Mouse (Mus musculus): ENCODE results near the gene Banp.
A peak's percentile ranks its signal among the peaks of the same experiment; 100 is the strongest.

The Banp gene

DNA sequence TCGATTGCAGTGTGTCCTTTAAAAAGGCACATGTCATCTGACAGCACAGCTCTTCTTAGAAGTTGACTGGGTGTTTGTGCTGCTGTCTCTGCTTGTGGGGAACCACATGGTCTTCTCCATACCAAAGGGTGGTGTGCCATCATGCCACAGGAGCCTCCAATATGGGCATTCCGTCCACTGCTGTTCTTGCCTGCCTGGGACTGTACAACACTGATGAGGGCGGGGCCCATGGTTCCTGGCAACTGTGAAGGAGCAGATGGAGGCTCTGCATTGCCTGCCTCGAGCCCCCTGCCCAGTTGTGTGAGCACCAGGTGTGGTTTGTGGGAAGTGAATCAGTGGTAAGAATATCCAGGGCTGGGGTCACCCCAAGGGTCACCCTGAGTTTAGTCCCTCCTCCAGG lies 73.2 kb downstream of the Banp start:
- DNase-seq: no peak

DNA sequence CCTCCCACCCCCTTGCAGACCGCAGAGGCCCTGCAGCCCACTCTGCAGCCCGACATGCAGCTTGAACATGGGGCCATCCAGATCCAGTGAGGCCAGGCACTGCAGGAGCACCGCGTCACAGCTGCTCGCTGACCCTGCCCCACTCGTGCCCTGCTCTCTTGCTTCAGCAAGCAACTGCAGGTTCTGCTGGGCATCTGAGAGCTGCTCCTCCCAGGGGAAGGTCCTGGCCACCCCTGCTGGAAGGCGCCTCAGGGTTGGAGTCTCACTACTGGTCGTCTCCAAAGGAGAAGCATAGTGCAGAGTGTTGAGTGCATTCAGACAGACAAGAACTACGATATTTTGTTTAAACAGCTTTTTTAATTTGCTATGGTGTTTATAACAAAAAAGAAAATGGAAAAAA lies 76.0 kb downstream of the Banp start:
- DNase-seq: no peak

DNA sequence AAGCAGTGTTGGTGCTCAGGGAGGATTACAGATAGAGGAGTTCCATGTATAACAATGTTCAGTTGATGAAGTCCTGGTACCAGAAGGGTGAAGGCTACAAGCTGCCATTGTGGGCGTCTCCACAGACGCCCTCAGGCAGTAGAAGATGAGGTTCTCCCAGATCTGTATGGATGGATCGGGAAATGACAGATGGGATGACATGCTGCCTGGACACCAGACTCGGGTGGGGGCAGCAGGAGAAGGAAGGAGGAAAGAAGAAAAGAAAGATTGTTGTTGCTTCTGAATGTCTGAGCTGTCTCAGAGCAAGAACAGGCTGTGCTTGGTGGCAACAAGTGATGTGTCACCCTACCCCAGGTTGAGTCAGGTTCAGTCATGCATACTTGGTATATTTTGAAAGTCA lies 78.6 kb downstream of the Banp start:
- DNase-seq: no peak

DNA sequence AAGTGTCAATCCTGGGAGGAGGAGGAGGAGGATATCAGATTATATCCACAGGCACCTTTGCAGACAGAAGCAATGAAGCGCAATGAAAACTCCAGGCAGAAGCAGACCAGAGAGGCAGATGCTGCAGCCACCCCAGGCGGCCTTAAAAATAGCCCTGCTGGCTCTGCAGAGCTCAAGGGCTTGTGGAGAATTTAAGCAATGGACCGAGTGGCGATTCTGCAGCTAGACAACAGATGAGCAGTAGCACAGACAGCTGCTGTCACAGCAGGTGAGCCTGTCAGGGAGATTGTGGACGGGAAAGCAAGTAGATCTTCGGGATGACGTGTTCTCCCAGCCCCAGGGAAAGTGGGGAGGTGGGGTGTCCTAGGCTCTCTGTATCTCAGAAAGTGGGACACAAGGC lies 81.4 kb downstream of the Banp start:
- DNase-seq: peak; percentile 46 to 48

DNA sequence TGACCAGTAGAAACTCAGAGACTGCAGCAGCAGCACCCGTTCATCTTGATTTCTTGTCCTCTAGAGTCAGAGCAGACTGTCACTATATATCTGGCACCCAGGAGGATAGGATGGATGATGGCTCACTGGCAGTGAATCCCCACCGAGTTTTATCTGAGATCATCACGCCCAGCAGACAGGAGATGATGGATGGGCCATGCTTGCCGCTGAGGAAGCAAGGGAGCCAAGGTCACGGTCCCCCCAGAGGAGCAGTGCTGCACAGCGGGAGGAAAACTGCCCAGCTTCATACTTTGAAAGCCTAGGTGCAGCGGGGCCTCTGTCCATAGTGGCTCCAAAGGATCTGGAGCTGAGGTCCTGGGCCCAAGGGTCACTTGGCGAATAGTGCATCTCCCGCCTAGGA lies 83.2 kb downstream of the Banp start:
- no peak for DNase-seq

DNA sequence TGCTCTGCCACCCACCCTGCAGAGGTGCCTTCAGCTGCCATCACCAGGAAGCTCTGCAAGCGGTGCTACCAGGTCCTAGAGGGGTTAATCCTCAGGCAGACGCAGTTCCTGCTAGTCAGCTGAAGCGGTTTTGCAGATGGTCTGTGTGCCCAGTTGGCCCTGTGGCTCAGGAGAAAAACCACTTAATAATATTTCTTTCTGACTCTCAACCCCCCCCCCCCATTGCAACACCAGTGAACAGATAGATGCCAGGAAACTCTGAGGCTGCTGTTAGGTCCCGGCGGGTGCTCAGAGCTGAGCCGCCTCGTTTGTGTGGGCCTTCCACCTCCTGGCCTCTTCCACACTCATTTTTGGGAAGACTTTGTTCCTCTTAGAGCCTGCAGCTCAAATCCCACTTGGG lies 86.0 kb downstream of the Banp start:
- DNase-seq: no peak

DNA sequence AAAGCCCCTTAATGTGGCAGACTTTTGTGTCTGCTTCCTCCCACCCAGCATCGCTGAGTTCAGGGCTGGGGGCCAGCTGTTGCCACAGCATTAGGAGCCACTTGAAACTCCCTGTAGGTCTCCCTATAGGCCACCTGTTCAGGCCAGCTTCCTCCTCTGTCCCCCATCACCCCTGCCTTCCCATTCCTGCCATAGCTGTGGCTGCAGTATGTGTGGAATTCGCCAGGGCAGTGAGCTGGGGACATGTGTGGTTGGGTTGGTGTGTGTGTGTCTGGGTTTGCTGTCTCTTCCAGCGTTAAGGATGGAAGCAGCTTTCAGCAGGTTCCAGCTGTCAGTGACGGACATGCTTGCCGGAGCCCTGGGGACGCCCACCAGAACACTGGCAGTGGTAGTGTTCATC lies 86.8 kb downstream of the Banp start:
- no peak for DNase-seq

DNA sequence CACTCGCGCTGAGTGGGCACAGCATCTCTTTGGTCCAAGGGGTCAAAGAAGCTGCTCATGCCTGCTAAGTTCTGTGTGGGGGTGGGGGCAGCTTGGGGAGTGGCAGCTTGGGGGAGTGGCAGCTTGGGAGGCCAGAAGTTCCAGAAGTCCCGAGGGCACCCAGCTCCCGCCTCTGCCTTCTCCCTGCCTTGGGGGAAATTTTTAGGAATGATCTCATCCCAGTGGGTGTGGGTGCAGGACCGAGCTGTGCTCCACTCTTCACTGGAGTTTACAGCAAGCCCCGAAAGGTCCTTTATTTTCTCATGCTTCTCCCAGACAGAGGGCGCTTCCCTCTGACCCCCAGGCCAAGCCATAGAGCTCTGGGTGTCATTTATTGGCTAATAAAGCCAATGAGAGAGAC lies 87.7 kb downstream of the Banp start:
- no peak for DNase-seq

DNA sequence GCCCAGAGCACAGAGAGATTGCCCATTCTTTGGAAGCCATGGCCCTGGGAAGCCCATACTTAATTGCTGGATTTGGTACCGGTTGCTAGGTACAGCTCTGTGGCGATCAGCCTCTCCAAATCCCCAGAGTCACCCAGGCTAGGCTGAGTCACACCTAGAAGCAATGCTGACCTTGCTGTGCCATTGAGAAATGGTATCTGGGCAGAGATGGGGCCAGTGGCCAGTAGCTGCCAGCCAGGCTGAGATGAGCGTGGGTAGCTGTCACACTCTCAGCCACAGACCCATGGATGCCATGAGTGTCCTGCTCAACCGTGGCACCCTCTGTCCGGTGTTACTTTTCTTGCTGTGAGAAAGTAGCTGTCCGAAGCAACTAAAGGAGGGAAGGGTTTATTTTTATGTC lies 88.5 kb downstream of the Banp start:
- DNase-seq: no peak

DNA sequence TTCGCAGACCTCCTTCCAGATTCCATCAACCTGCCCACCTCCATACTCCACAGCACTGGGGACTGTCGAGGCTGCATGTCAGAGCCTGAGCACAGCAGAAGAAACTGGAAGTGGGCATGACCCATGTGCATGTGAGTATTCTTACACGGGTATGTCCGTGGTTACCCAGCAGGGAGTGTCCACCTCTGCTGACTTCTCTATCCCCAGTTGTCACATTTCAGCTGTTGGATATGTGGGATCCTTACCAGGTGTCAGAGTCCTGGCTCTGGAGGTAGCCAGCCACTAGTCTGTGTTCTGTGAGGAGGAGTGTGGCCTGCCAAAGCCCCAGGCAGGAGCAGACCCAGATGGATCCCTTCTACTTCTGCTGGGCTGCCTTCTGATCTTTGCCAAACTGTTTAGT lies 89.9 kb downstream of the Banp start:
- no peak for DNase-seq

DNA sequence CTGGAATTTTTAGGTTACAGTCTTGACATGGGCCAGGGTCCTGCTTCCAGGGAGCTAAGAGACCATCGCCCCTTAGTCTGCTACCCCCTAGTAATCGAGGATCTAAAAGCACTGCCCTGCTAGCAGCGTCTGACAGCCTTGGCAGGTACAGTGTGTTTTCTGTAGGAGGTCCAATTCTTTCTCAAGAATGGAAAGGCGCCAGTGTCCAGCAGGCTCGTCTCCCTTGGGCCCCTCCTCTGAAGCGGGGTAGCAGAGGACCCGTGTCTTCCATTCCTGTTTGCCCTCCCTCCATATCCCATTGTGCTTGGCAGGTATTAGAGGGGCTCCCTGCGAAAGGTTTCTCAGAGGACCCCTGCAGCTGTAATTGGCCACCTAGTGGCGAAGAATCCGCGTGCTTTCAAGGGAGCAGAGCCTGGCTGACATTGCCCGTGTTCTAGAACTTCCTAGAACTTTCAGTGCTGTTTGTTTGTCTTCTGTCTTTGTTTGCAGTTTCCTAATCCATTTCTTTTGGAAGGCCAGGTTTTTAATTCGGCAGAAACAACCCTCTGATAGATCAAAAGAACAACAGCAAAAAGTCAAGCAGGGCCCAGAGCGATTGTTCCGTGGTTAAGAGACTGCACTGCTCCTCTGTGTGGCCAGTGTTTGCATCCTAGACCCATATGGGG lies 97.8 kb downstream of the Banp start:
- no peak for DNase-seq

DNA sequence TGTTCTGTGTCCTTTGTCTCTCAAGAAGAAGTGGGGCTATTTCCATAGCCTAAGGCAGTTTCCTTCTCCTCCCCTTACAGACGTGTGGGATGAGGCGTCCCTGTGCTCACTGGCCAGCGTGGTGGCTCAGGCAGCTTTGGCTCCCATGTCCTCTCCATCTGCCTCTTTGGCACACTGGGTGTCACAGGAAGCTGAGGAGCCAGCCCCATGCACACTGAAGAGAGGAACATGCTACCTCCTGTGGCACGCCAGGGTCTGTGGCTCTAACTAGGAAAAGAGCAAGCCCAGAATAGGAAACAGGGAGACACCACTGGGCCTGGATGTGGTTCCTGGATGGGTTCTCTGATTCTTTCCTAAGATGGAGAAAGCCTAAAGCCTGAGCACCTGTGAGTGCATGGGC lies 99.7 kb downstream of the Banp start:
- DNase-seq: peak; percentile 48 to 57

DNA sequence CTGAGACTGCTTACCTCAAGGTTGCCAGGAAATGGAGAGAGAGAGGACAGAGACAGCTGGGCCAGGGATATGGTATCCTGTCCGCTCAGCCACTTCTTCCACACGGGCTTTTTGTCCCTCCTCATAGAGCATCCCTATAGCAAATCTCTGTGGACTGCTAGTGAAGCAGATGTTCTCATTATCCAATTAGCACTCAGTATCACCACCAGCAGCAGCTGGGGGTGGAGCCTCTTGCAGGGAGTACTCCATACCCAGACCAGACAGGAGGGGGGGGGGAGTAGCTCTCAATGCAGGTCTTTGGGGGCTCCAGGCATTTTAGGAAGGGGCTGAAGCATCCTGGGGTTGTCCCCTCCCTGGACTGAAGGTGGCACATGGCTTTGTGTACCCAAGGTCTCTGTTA lies 100.4 kb downstream of the Banp start:
- no peak for DNase-seq

DNA sequence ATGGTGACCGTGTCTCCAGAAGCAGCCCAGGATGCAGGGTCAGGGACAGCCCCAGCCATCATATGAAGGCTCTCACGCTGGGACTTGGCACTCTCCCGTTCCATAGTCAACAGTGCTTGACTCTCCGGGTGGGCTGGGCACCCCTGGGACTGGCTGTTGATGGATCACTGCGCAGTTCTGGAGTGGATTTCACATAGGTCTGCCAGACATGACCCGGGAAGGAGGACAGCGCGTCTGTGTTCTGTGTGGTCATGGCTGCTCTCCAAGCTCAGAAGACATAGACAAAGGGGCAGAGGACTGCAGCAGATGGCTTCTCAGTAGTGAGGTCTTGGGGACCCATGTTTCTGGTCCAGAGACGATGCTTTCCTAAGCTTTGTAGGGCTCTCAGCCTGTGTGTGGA lies 101.1 kb downstream of the Banp start:
- DNase-seq: peak; percentile 31 to 41

DNA sequence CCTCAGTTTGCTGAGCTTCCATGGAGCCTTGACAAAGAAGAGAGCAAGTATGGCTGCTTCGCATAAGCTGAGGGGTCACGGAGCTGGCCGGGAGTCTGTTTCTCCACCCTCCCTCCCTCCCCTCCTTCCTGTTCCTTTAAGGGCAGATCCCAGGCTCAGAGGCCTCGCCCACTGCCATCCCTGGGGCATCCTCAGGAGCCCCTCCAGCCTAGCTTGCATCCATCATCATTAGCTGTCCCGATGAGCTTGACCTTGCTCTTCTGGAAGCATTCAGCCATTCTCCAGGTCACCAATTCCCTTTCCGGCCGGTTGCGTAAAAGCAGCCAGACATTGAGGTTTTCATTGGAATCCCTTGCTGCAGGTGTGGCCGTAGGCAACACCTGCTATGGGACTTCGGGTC lies 105.8 kb downstream of the Banp start:
- no peak for DNase-seq

DNA sequence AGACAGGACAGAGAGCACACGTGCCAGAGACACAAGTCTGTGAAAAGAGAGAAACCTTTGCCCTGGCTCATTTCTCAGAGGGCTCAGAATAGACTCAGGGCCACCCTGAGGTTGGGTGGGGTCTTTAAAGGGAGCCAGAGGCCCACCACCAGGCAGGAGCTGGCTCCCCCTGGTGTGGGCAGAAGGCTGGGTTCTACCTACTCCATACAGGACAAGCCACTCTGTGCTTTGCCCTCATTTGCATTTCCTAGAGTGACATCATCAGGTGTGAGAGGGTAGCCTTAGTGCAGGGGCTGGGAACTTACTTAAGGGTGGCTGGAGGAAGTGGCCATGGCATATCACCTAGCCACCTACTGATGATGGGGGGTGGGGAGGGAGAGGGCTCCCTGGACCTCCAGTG lies 106.6 kb downstream of the Banp start:
- no peak for DNase-seq

DNA sequence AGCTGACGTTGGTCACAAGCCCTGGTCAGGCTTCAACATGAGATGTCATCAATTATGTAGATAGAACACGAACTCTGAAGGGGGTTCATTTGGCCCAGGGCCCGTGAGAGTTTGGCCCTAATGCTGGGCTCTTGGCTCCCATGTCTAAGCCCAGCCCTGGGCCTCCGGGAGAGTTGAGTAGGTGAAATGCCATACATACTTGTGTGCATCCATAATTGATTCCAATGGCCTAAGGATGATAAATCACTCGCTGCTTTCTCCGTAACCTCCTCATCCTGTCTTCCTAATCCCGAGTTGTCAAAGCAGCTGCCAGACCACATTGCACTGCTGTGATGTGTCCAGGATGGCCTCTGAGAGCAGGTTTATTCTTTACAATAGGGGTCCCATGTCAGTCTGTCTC lies 107.3 kb downstream of the Banp start:
- DNase-seq: no peak

DNA sequence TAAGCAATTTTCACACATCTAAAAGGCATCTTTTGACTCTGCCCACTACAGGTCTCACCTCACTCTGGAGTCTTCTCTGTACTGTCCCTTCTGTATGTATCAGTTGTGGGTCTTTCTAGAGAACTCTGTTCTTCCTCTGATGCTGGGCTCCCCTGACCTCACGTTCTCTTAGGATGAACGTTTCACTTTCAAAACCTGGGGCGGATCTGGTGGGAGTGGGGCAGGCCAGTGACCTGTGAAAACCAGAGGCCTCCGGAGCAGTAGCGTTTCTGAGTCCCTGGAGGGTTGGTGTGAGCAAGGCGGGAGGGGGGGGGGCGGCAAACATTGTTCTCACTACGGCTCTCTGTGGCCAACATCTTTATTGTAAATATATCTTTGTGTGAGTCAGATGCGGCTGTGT lies 109.0 kb downstream of the Banp start:
- DNase-seq: no peak

DNA sequence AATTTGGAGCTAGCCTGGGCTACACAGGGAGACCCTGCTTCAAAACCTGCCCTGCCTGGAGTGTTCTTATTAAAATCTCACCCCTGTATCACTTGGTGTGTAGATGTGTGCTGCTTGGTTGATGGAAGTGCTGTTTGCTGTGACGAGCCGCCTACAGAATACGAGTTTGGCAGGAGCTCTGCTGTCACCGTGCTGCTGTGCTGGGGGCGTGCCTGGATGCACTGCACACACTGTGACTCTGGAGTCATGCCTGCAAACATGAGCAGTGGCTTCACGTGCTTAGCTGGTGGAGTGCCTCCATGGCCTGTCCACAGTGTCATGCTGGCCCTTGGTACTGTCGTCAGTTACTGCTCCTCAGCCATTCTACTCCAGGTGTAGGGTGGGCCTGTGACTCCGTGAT lies 109.4 kb downstream of the Banp start:
- DNase-seq: no peak

DNA sequence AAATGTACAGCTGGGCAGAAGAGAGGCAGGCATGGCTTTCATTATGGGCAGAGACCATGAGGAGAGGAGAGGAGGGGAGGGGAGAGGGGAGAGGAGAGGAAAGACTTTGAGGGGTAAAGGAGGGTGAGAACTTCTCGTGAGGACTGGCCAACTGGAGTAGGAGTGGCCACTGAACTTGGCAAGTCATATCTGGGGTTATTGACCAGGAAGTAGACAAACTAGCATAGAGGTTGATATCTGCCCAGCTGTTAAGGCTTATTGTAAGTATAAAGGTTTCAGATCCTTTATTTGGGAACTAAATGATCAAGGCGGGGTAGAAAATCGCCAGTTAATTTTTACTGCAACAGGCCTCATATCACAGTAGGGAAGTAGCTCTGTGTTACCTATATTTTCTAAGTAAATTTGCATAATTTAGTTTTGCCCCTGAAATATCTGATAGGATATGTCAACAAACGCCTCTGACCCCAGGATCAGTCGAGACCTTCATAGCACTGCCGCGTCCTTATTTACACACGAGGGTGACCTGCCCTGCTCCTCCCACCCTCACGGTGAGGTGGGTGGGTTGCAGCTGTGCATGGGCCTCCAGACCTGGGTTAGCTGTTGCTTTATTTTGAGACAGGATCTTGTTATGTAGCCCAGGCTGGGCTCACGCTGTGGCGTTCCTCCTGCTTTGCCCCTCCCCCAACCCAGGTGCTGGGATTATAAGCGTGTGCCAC lies 113.1 kb downstream of the Banp start:
- no peak for DNase-seq

DNA sequence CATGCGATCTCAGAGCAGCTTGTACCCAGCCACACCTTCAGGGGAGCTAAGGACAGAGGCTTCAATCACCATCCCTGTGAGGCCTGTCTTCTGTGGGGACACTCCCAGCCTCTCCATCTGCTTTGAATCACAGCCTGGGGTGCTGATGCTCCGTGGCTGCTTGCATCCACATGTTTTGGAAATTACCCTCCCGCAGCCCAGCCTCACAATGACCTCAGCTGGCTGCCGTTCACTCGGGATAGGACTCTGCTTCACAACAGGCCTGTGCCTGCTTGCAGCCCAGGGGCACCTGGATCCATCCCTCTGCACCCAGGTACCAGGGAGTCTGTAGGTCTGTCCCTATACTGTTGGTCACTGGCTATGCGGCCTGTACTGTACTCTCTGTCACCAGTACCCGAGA lies 114.8 kb downstream of the Banp start:
- no peak for DNase-seq

DNA sequence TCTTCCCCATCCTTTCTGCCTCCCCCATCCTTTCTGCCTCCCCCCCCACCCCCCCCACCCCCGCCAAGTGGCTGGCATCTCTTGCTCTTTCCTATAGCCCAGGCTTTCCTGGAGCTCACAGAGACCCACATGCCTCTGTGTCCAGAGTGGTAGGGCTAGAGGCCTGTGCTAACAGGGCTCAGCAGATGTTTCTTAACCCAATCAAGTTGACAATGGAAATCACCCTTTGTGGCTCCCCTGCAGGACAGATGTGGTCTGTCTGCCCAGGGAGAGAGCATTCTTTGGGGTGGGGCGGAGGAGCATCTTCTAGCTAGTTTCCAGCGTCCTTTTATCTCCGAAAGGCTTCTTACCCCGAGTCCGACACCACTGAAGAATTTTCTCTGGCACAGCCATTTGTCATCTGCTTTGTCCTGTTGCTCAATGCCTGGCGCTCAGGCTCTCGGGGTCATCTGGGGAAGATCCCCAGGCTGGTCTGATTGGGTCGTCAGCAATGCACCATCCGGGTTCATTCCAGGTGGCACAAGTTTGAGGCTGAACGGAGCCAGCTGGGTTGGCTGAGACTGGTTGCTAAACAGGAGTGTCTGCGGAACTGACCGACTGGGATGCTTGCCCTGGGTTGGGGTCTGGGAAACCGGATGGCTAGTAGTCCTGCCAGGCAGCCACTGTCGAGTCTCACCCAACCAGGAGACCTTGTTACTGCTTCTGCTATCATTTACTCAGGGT lies 118.4 kb downstream of the Banp start:
- no peak for DNase-seq

DNA sequence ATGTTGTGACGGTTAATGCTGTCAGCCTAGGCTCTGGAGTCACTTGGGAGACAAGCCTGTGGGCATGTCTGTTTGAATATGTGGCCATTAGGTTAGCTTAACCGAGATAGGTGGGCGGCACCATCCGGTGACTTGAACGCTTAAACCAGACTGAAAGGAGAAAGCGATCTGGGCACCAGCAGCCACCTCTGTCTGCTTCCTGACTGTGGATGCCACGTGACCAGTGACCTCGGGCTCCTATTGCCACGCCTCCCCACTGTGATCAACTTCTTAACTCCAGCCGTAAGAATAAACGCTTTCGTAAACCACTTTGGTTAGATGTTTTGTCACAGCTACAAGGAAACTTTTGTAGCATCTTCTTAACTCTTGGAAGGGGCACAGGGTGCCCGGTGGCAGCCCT lies 119.1 kb downstream of the Banp start:
- DNase-seq: no peak

DNA sequence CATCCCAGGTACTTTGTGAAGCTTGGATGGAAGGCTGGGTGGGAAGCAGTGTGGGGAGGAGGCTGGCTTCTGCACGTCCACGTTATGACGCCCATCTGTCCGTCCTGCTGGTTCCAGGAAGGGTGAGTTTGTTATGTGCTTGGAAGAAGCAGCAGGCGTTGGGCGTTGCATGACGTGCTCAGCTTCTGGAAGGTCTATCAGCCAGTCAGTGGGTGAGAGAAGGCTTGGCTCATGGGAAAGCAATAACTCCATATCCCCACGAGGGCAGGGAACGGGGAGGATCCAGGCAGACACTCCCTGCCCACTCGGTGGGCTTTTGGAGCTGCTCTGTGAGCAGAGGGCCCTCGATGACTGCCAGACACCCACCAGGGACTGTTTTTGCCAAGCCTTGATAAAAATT lies 119.7 kb downstream of the Banp start:
- DNase-seq: no peak
